ENCODE assay signal across 8 mouse cellular contexts in genomic region chr19:4175368-4175947, GRCm38 (mm10). TPM values are rescaled to one million over a fixed set of nuclear protein-coding genes. Genes with fewer than 3 reads are reported as not detected.
DNase-seq lines count a peak whose midpoint lies in the region; ATAC-seq and TF ChIP-seq lines count a peak whose summit lies in the region.

Gene Carns1, minus strand, starts transcription at chr19:4175479.

- no peak for ATAC-seq in limb, embryonic 11.5 days (ENCODE audit: insufficient number of reproducible peaks, low FRiP score, low TSS enrichment, low read depth)
- ATAC-seq in neural tube, embryonic 12.5 days (ENCODE audit: low FRiP score, low read depth) = peak; percentile 44; the same call in 1 of the 2 replicates

- H3K27me3 ChIP-seq in limb, embryonic 11.5 days (ENCODE audit: control insufficient read depth, insufficient read depth, low read length) = no peaks in the 10 kb centered on the region
- no peaks in the 10 kb centered on the region for H3K27me3 ChIP-seq in neural tube, embryonic 12.5 days (replicated peaks)

- peak within 1 kb of the TSS; percentile 77 for H3K27ac ChIP-seq in layer of hippocampus, adult 2 months
- no peak within 1 kb of the TSS for H3K27ac ChIP-seq in limb, embryonic 11.5 days (replicated peaks; ENCODE audit: low read depth, low read length)
- H3K27ac ChIP-seq in neural tube, embryonic 12.5 days = no peak within 1 kb of the TSS

- 4% methylated on average over 11 of the region's 11 CpGs for WGBS in limb, embryonic 11.5 days
- 2% methylated on average over 11 of the region's 11 CpGs for WGBS in neural tube, embryonic 12.5 days

- H3K4me2 ChIP-seq in limb, embryonic 11.5 days (ENCODE audit: low read depth, severe bottlenecking) = peak within 1 kb of the TSS; percentile 38; the same call in 1 of the 2 replicates
- H3K4me2 ChIP-seq in neural tube, embryonic 12.5 days (replicated peaks) = peak within 1 kb of the TSS; percentile 48

- peaks cover 10% of the 10 kb centered on the region for H3K4me1 ChIP-seq in limb, embryonic 11.5 days (ENCODE audit: control insufficient read depth, insufficient read depth, low read length)
- peaks cover 8% of the 10 kb centered on the region for H3K4me1 ChIP-seq in neural tube, embryonic 12.5 days

- H3K4me3 ChIP-seq in layer of hippocampus, adult 2 months = peak within 1 kb of the TSS; percentile 7; the same call in 1 of the 2 replicates
- no peak within 1 kb of the TSS for H3K4me3 ChIP-seq in limb, embryonic 11.5 days (ENCODE audit: low read depth, low read length)
- no peak within 1 kb of the TSS for H3K4me3 ChIP-seq in neural tube, embryonic 12.5 days

- no peaks in the 10 kb centered on the region; the same call in 1 of the 2 replicates for H3K36me3 ChIP-seq in limb, embryonic 11.5 days (ENCODE audit: control insufficient read depth, insufficient read depth, low read length)
- H3K36me3 ChIP-seq in neural tube, embryonic 12.5 days = no peaks in the 10 kb centered on the region

- TF ChIP-seq CTCF in layer of hippocampus, adult 2 months (conservative IDR thresholded peaks at IDR 0.05) = no peak

- DNase-seq in layer of hippocampus, adult 2 months (ENCODE audit: low spot score in 2 of 2) = no peak
- no peak for DNase-seq in layer of hippocampus, postnatal 36 days
- DNase-seq in embryo, embryonic 10.5 days (ENCODE audit: low spot score) = peak; percentile 33
- DNase-seq in heart, adult 8-10 months (ENCODE audit: low spot score) = no peak
- no peak for DNase-seq in limb, embryonic 11.5 days (ENCODE audit: low spot score)
- DNase-seq in spleen, postnatal 10 days (ENCODE audit: low spot score in 2 of 2) = no peak
- DNase-seq in layer of hippocampus, postnatal 25 days (ENCODE audit: extremely low spot score in 1 of 2, low spot score in 1 of 2) = no peak

- no peak within 1 kb of the TSS for H3K9ac ChIP-seq in limb, embryonic 11.5 days (ENCODE audit: low read length)
- peak within 1 kb of the TSS; percentile 33 for H3K9ac ChIP-seq in neural tube, embryonic 12.5 days

- H3K9me3 ChIP-seq in limb, embryonic 11.5 days (ENCODE audit: control insufficient read depth, low read length) = no peaks in the 10 kb centered on the region
- H3K9me3 ChIP-seq in neural tube, embryonic 12.5 days = no peaks in the 10 kb centered on the region

RNA-seq across cellular contexts. Expression of gene Carns1, which starts in this region (rescaled TPM):
- total RNA-seq in layer of hippocampus, adult 2 months (2021) = 1 to 10 TPM; 6.6 to 8.9 TPM
- 1 to 10 TPM; 7.1 to 9.9 TPM for total RNA-seq in layer of hippocampus, postnatal 36 days (2021)
- 10 to 100 TPM; 28.3 to 37.5 (median 30.5) TPM for total RNA-seq in heart, adult 8-10 months (2022)
- polyA plus RNA-seq in limb, embryonic 11.5 days (2014; fragmentation: Nextera tagmentation; extraction: Ambion mirVana) = 2.1 TPM in 2 replicates
- polyA plus RNA-seq in neural tube, embryonic 12.5 days (2016; fragmentation: Nextera tagmentation; extraction: Ambion mirVana) = 3.9 and 4.8 TPM in 2 replicates
- 10 to 100 TPM in 1 of 2 experiments, 1 to 10 TPM in 1; 8.2 to 11.7 TPM for total RNA-seq in layer of hippocampus, postnatal 25 days (2021)
